Mouse (Mus musculus) lung, adult 2 months (tissue): ENCODE results near the gene Lcp2.

Source experiments
- CTCF ChIP-seq: fragments of 200-500 bp; IDR thresholded peaks from 2 replicates; pipeline ENCODE4 v1.5.1; 2011; ENCODE audit warnings: mild to moderate bottlenecking, low read length, control low read depth; ENCODE audit not compliant: insufficient read depth
- POLR2A ChIP-seq: fragments of 200-500 bp; IDR thresholded peaks from 2 replicates; pipeline ENCODE4 v1.6.1; 2011; ENCODE audit warnings: low read depth, mild to moderate bottlenecking, control low read depth, low read length, borderline replicate concordance; ENCODE audit errors: extremely low read depth

- TF ChIP-seq POLR2A (no peak), CTCF (no peak)
Measured at GRCm38 (mm10) chr11:34098422-34098821, 51.7 kb downstream of the Lcp2 start, which contains the start of gene 4930469K13Rik.
